Mouse (Mus musculus) cerebellum, postnatal 10 days (tissue): ENCODE data around the gene Bbof1.
A peak's percentile ranks its signal among the peaks of the same experiment; 100 is the strongest.

Source experiments
- DNase-seq, 2 experiments: peaks; one replicate each; pipeline ENCODE4 v3.0.0; 2021; ENCODE audit warnings: mixed read lengths in 2 of 2

Bbof1 gene

DNA sequence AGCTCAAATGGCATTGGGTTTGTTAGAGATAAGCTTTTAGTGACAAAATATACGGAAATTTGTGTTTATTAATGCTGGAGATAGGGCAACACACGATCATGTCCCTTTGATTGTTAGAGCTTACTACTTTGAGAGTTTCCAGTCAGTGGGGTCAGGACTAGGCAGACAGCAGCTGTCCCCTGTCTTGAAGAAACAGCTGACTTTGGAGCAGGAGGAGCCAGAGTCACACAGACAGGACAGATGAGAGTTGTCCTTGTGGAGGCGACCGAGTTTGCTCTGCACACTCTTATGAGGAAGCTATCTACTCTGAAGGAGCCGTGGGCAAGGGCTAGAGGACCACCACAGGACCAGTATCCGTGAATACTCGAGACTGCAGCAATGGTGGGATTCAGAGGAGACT lies 70.1 kb downstream of the Bbof1 start:
- DNase-seq: no peak

DNA sequence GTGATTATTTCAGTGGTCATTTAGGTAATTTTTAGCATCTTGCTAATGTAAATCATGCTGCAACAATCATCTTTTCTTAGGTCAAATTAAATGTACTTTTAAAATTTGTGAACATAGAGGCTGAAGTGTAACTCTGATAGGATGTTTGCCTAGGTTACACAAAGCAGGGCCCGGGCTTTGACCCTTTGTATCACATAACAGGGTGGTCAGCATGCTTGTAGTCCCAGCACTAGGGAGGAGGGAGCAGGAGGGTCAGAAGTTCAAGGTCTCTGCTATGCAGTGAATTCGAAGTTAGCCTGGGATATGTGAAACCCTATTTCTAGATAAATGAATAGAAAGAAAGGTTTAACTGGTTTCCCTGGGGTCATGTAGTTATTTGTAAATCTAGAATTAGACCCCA lies 72.4 kb downstream of the Bbof1 start:
- no peak for DNase-seq

DNA sequence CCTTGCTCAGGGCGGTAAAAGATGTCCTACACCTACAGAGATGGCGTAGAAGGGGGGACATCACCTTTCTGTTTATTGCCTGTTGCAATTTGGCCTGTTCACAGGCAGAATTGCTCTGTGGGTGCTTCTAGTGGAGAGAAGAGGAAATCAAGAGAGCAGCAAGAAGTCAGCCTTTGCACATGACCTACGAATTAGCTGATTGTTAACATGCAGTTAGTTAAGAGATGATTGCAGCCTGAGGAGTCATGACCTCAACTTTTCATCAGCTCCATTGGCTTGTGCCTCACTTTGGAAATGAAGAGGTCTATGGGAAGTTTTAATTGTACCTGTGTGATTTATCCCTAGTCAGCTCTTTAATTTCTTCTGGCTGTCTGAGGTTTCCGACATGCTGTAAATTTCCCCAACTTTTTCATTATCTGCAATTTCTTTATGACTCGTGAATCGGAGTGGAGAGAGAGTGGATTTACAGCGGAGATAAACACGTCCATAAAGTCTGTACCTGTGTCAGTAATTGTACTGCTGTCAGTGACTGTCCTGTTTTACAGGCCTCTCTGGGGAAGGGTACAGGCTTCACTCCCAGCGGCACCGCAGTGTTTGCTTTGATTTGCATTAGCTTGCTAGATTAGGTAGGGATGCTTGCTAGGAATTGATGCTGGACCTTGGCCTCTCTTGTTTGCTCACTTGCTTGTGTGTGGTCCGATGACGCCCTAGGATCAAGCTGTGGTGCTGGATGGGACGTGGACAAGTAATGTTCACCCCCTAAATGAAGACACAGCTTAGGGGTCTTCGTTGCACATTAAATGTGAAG lies 74.1 kb downstream of the Bbof1 start:
- no peak for DNase-seq

DNA sequence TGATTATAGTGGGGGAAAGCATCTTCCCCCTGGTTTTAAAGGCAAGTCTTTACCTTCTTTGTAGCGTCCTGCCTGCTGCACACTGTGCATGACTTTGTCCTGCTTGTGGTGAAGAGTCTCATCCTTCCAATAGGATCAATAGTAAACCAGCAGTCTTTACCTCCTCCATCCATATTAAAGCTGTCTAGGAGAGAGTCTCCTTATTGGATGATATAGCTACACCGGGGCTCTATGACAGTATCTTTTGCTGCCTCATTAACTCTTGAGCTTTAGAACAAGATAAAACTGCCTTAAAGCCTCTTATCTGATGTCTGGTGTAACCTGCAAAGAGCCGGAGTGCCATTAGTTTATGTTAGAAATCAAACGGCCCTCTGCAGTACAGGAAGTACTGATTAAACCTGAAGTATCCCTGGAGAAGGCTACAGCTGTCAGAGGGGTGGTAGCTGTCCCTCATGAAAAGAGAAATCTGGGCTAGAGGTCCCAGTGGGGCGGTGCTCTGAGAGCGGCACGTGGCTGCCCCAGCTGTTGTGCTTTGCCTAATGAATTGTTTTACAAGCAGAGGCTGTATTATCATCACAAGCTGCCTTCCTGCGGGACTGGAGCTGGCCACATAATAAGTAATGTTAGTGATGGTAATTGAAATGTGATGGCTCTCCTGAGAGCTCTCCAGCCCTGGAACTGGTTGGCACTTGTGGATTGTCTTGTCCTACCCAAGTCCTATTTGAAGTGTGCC lies 78.6 kb downstream of the Bbof1 start:
- DNase-seq: peak in 1 of 2 experiments; percentile 12
